Mouse (Mus musculus) frontal cortex, postnatal 14 days (tissue): ENCODE measurements around the gene Zbtb39.

ENCODE experiments used
- DNase-seq, 2 experiments: peaks; one replicate each; pipeline ENCODE4 v3.0.0; 2022; ENCODE audit warnings: low spot score in 2 of 2

The Zbtb39 gene

DNA sequence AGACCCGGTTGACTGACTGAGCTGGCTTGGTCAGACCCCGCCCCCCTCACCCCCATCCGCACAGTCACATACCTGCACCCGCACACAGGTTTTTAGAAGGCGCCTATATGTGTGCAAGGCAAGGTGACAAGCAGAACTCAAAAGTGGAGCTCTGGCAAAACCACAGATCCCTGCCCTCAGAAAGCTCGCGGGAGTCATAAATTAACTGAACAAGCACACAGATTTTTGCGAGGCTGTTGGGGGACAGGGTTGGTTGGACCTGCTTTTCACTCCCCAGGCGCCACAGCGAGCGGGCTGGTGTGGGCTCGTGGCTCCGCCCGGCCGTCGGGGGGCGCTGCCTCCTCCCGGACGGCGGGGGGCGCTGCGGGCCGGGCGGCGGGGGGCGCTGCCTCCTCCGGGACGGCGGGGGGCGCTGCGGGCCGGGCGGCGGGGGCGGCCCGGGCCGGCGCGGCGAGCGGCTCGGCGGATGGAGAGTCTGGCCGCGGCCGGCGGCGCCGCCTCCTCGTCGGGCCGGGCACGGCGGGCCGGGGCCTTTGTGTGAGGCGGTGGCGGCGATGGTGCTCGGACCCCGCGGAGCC is at the start of gene Zbtb39:
Gene Zbtb39 (plus strand): TSS at position 456 of the 578 bp plus-strand sequence.
- peak in 1 of 2 experiments; percentile 55 for DNase-seq

GRCm38 (mm10) chr10:127691053-127691452 is 48.3 kb upstream of the Zbtb39 start:
- DNase-seq, result no peak

- DNase-seq, result no peak
Measured at GRCm38 (mm10) chr10:127694636-127695035, 44.7 kb upstream of the Zbtb39 start.

DNA sequence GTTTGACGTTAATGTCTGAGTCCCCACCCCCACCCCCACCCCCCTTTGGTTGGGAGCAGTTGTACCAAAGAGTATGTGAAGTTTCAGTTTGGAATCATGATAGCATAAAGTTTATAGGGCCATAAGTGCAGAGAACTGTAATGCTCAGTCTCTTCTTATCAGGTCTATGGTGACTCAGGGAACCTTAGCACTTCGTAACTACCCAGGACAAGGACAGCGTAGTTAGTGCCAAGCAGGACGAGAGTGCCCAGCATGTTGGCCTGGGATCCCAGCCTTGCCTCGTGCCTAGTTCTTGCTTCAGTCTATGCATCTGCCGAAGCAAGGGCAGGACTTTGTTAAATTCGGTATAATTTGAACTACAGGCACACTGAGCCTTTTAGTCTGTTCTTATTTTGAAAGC is 43.6 kb upstream of the Zbtb39 start:
- DNase-seq, result no peak

DNA sequence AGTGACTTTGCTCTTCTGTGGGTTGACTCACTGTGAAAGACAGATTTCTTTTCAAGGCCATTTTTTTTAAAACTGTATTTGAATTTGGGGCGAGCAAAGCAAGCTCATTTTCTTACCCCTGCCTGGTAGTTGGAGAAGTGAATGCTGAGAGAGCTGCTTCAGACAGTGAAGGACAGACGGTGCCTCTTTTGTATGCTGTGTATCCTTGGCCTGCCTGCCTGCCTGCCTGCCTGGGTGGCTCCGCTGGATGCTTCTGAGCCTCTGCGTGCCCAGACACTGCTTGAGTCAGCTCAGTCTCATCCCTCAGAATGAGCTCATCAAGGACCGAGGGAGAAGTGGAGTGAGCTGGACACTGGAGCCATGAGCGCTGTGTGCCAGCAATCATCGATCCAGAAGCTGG is 40.4 kb upstream of the Zbtb39 start:
- DNase-seq, result no peak

DNA sequence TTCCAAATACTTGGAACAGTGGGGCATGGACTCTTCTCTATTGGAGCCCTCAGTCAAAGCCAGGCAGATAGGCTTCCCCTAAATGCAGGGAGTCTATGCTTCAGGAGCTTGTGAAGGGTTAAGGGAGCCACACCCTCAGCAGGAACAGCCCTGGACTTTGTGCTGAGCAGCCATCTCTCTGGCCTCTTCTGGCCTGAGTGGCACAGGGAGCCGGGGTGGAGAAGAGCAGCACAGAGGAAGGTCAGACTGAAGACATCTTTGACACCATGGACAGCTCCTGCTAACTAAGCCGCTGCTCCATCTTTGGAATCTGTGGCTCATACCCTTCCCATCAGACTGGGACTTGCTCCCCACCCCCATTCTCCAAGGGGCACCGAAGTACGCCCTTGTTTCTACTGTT is 36.0 kb upstream of the Zbtb39 start:
- no peak for DNase-seq

GRCm38 (mm10) chr10:127704293-127704692 is 35.0 kb upstream of the Zbtb39 start:
- no peak for DNase-seq

GRCm38 (mm10) chr10:127704766-127705220 is 34.5 kb upstream of the Zbtb39 start, which contains the start of gene Myo1a:
Gene Myo1a, plus strand, starts transcription at chr10:127705170.
- no peak for DNase-seq

DNA sequence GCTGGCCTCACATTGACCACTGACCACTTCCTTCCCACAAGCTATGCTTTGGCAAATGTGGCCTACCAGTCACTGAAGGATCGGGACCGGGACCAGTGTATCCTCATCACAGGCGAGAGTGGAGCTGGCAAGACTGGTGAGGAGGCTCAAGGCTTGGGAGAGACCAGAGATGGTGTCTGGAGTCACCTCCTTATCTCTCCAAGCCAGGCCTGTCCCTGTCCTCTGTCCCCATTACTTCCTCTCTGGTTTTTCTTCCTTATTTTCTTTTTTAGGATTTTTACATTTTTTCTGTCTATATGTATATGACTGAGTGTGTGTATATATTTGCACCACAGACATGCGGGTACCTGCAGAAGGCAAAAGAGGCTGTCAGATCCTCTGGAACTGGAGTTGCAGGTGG is 33.6 kb upstream of the Zbtb39 start:
- no peak for DNase-seq

DNA sequence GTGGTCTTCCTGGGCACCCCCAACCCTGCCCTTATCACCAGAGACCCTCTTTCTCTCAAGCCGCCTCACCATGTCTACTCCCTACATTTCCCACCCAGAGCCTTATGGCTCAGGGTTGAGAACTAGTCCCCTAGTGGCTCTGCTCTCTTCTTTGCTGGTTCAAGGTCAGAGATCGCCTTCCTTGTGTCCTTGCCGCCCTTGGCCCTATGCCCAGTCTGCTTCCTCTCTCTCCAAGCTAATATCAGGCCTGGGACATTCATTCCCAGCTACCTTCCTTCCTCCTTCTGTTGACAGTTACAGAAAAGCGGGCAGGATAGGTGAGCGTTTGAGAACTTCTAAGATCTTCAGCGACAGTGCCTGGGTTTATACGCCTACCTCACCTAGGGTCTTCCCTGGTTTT is 31.6 kb upstream of the Zbtb39 start:
- DNase-seq, result no peak

DNA sequence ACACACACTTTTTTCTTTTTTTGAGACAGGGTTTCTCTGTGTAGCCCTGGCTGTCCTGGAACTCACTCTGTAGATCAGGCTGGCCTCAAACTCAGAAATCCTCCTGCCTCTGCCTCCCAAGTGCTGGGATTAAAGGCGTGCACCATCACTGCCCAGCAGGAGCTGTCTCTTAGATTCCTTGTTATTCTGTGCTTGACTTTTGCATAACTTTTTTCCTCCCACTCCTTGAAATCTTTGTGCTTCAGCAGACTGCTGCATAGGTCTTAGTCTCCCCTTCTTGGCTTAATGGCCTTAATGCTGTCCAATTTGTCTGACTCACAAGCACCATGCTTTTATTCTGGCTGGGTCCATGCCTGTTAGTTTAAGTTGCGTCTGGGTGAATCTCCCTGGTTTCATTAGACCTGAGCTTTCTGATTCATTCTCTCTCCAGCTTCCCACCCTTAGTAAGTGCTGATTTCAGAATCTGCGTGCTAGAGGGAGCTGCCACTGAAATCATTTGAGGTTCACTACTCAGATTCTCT is 30.4 kb upstream of the Zbtb39 start:
- no peak for DNase-seq

DNA sequence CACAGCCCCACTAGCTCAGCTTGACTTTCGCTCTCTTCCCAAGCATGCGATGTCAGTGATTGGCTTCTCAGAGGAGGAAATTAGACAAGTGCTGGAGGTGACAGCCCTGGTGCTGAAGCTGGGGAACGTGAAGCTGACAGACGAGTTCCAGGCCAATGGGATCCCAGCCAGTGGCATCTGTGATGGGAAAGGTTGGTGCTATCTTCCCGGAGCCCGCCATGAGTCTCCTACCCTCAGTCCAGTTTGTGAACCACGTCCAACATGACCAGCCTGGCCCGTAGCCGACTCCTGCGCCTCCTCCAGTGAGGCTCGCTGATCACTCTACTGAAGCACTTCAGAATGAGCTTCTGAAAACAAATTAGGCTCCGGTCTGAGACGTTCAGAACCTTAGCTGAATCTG is 29.0 kb upstream of the Zbtb39 start:
- no peak for DNase-seq

DNA sequence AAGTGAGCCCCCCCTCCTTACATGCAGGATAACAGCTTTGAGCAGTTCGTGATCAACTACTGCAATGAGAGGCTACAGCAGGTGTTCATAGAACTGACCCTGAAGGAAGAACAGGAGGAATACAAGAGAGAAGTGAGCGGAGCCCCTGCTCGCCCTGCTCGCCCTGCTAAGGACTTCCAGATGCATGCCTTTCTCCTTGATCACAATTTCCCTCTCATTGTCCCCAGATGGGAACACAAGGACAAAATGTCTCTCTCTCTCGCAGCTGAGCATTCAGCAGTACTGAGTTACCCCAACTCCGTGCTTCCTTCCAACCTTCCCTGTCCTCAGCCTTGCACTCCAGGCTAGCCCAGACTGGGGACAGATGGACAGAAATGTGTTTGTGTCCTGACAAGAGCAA is 26.6 kb upstream of the Zbtb39 start:
- DNase-seq, result no peak

DNA sequence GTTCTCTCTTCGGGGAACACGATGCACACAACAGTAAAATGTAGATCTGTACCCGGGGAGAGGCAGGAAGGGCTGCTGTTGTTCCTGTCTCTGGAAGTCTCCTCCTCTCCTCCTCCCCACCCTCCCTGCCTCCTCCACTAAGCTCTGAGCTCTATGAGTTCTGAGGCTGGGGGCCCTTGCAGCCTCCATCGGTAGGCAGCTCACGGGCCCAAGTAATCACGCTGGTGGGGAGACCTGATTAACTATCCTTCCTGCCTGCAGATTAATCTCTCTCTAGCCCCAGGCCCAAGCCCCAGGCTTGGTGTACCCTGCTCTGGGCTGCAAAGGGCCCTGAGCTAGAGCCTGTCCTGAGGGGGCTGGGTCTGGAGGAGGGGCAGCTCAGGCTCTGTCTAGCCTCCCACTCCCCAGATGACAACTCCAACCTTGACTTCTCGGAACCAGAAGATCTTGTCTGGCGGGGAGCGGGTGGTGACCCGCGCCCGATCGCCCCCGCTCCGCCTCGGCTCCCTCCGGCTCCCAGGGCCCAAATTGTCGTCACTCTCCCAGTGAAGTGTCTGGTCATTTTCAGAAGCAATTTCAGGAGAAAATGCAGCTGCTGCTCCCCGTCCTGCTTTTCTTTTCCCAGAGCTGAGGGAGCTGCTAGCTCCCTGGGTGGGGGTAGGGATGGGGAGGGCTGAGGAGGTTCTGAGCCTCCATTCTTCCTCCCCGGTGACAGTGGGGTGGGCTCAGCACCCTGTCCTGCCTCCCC is 17.5 kb upstream of the Zbtb39 start:
- no peak for DNase-seq

DNA sequence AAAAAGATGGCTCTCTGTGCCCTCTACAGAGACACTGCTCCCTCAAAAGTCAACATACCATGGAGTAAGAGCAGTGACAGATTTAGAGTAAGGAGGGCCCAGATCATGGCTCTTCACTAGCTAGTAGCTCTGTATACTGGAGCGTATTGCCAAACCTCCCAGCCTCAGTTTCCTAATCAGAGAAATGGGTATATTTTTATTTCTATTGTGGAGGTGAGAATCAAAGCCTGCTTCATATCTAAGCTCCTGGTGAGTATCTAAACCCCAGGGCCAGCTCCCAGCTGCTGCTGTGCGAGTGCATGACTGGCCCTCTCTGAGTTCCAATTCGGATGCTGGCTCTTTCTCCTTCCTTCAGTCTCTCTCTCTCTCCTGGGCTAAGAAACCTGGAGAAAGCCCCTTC is 15.2 kb upstream of the Zbtb39 start, which contains the start of gene Tac2:
Gene Tac2 (plus strand): TSS at position 301 of the 400 bp plus-strand sequence.
- DNase-seq, result no peak

DNA sequence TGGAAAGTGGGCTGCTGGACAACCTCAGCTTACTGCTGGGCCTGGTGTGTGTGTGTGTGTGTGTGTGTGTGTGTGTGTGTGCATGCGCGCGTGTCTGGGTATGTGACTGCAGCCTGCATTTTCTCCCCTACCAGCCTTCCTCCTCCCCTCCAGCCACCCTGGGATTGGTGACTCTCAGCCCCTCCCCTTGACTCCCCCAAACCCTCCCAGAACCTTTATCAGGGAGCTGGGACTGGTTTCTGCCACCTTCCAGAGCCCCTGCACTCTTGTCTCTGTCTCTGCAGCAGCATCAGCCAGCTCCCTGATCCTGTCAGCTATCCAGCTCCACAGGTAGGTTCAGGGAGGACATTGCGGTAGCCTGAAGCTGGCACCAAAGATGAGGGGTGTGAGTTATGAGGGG is 14.2 kb upstream of the Zbtb39 start:
- DNase-seq, result no peak

GRCm38 (mm10) chr10:127728437-127728836 is 10.9 kb upstream of the Zbtb39 start:
- DNase-seq, result no peak

- no peak for DNase-seq
Measured at GRCm38 (mm10) chr10:127730285-127730932, 8.9 kb upstream of the Zbtb39 start.

- no peak for DNase-seq
Measured at GRCm38 (mm10) chr10:127730933-127731310, 8.4 kb upstream of the Zbtb39 start.

DNA sequence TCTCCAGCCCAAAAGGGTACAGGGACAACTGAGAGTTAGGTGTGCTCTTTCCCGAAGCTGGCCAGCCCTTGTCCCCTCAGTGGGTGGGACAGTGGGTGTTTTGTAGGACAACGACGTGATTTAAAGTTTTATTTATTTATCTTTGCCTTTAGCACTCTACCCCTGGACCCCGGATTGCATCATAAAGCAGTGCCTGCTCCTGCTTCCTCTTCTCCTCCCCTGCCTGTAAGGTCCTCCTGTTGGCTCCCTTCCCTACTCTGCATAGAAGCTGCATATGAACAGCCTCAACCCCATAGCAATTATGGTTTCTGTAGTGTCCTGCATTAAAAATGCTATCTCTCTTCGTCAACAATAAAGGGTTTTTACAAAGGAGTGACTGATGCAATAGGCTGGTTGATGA is 7.9 kb upstream of the Zbtb39 start:
- no peak for DNase-seq

DNA sequence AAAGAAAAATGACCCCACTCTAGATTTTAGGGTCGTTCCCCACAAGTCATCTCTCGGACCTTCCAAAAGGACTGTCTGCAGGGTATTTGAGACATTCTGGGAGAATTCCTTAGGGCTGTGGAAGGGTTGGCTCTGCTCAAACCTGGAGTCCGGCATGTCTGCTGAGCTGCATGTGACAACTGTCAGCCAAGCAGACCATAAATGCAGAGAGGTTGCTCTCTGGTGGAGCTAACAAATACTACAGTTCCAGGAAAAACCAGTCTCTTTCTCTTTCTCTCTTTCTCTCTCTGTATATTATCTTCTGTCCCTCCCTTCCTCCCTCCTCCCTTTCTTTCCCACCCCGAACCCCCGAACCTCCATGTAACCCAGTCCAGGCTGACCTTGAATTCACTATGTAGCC is 4.9 kb upstream of the Zbtb39 start:
- no peak for DNase-seq

DNA sequence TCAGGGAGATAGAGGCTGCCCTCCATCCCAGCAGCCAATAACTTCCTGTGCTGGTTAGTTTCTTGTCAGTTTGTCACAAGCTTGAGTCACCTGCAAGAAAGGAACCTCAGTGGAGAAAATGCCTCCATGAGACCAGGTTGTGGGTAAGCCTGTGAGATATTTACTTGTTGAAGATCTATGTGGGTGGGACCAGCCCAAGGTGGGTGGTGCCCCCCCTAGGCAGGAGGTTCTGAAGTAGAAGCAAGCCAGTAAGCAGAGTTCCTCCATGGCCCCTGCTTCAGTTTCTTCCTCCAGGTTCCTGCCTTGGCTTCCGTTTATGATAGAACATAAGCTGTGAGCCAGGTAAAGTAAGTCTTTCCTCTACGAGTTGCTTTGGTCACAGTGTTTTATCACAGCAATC is 3.1 kb upstream of the Zbtb39 start:
- no peak for DNase-seq

DNA sequence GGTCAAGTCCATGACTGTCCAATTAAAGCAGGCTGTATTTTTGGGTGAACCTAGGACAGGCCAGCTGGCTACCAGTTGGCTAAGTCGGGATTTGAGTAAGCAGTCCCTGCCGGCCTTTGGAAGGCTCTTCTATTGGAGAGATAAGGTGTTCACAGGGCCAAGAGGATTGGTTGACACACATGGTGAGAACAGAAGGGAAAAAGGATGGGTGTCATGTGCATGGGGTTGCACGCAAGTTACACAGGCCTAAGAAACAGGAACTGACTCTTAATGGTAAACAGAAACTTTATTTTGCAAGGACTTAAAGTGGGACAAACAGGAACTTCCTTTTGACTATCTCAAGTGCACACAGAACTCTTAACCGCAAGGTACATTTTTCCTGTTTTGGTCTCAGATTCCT is 2.4 kb upstream of the Zbtb39 start:
- no peak for DNase-seq
